Mouse (Mus musculus) limb, embryonic 11.5 days (tissue): Measurements from ENCODE around the gene Agxt2. TPM values are rescaled to one million over a fixed set of nuclear protein-coding genes. Genes with fewer than 3 reads are reported as not detected.

Source experiments
- ATAC-seq: fragments of 200-750 bp; cut with Nextera tagmentation; 2 replicates; pipeline ENCODE4 v1.8.0; 2017; ENCODE audit warnings: low read depth; ENCODE audit not compliant: insufficient number of reproducible peaks, low FRiP score, low TSS enrichment
- DNase-seq: peaks from one replicate; pipeline ENCODE4 v3.0.0-alpha.2; 2015; ENCODE audit warnings: low spot score
- H3K27ac ChIP-seq: fragments of 300-500 bp; sonication (generic); replicated peaks from 2 replicates; pipeline ENCODE4 v1.5.1; 2014; ENCODE audit warnings: low read depth, mild to moderate bottlenecking, low read length
- H3K27me3 ChIP-seq: fragments of 300-500 bp; sonication (generic); 2 replicates; pipeline ENCODE4 v1.6.1; 2014; ENCODE audit warnings: mild to moderate bottlenecking, low read length, mixed read lengths; ENCODE audit not compliant: control insufficient read depth, insufficient read depth
- H3K36me3 ChIP-seq: fragments of 300-500 bp; sonication (generic); 2 replicates; pipeline ENCODE4 v1.6.1; 2014; ENCODE audit warnings: mild to moderate bottlenecking, low read length, moderate library complexity, mixed read lengths; ENCODE audit not compliant: control insufficient read depth, insufficient read depth
- H3K4me1 ChIP-seq: fragments of 300-500 bp; sonication (generic); 2 replicates; pipeline ENCODE4 v1.6.1; 2014; ENCODE audit warnings: low read length, mixed read lengths; ENCODE audit not compliant: control insufficient read depth, insufficient read depth
- H3K4me2 ChIP-seq: fragments of 300-500 bp; sonication (generic); 2 replicates; pipeline ENCODE4 v1.6.1; 2014; ENCODE audit warnings: low read depth, mild to moderate bottlenecking, moderate library complexity; ENCODE audit not compliant: severe bottlenecking
- H3K4me3 ChIP-seq: fragments of 300-500 bp; sonication (generic); 2 replicates; pipeline ENCODE4 v1.5.1; 2014; ENCODE audit warnings: low read depth, low read length
- H3K9ac ChIP-seq: fragments of 300-500 bp; sonication (generic); 2 replicates; pipeline ENCODE4 v1.6.1; 2014; ENCODE audit warnings: mild to moderate bottlenecking, low read length
- H3K9me3 ChIP-seq: fragments of 300-500 bp; sonication (generic); 2 replicates; pipeline ENCODE4 v1.6.1; 2016; ENCODE audit warnings: low read length; ENCODE audit not compliant: control insufficient read depth
- WGBS: fragments of 180-500 bp; shearing (Covaris S2); extraction: QIAGEN DNeasy Blood & Tissue Kit; methylation state at CpG from one replicate; pipeline ENCODE4 v1.1.7; 2014; 5-methylcytosine and 5-hydroxymethylcytosine counted together
- polyA plus RNA-seq: library from polyadenylated mRNA; unstranded; fragments of >200 nt; fragmentation: Nextera tagmentation; extraction: Ambion mirVana; gene quantifications from 2 replicates; pipeline ENCODE4 v1.2.1, GENCODE M21; 2014

Gene Agxt2
- polyA plus RNA-seq, 1 experiment from 2014 or later, result not detected

DNA sequence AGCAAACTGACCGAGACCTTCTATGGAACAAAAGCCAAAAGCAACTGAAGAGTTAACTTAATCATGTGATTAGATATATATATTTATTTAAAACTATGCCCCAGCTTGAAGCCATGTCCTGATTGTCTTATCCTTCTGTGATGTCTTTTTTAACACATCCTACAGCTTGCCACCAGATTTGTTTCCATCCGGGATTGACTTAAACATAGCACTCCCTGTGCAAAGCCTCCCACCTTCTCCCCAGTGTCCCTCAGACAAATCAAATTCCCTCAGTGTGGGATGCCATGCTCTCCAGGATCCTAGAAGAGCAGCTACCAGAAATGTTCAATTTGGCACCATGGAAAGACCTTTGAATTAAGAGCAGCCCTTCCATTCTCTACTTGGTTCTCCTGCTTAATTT is 52.5 kb downstream of the Agxt2 start:
- ATAC-seq (no peak), DNase-seq (no peak)
- no peak overlapping the region for H3K9ac ChIP-seq
- no peaks in the 10 kb centered on the region for H3K9me3 ChIP-seq
- H3K27ac ChIP-seq, result no peak overlapping the region
- WGBS, result 91% methylated on average over 2 of the region's 2 CpGs
- no peaks in the 10 kb centered on the region for H3K27me3 ChIP-seq
- no peak overlapping the region for H3K4me3 ChIP-seq
- H3K36me3 ChIP-seq, result no peaks in the 10 kb centered on the region
- H3K4me2 ChIP-seq, result no peak overlapping the region
- H3K4me1 ChIP-seq, result no peaks in the 10 kb centered on the region

DNA sequence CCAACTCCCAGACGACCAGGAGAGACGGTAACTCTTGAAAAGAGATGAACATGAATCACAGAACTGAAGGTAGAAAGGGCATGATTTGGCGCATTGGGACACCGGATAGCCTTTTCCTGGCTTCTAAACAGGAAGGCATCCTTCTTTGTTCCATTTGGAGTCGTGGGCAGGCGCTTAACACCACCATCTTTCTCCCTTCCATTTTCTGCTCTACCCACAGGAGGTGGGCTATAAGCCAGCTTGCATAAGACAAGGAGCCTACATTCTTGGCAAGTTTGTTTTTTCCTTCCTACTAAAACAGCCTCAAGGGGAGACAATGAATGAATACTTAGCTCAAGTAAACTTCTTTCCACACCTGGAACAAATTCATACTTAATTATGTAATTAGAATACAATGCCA is 55.3 kb downstream of the Agxt2 start:
- Histone ChIP-seq H3K27ac (no peak overlapping the region), H3K4me1 (no peaks in the 10 kb centered on the region), H3K4me2 (no peak overlapping the region), H3K9me3 (no peaks in the 10 kb centered on the region), H3K27me3 (no peaks in the 10 kb centered on the region), H3K9ac (no peak overlapping the region), H3K36me3 (no peaks in the 10 kb centered on the region), H3K4me3 (no peak overlapping the region)
- WGBS, result 94% methylated on average over 6 of the region's 6 CpGs
- ATAC-seq (no peak), DNase-seq (no peak)

DNA sequence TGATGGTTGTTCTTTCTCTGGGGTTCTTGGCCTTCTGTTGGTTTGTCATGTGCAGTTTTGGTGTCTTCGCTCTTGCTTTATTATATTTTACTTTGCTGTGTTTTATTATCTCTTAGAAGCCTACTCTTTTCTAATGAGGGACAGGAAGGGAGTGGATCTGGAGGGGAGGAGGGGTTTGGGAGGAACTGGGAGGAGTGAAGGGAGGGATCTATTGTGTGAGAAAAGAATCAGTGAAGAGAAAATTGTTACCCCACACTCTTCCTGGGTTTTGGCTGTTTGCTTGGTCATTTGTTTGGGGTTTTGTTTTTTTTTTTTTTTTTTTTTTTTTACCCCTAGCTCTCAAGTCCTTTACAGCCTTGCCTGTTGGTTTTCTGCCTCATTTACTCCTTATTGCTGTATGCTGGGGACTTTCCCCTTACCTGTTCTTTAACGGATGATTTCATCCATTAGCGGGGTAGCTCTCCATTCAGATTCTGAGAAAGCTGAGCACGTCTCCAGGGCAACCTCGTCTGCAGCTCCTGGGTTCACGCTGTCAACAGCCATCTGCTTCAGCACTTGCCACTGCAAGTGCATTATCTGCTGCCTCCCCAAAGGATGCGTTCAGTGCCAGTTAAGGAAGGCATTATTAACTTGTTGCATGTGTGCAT is 62.9 kb downstream of the Agxt2 start:
- no peak for DNase-seq
- WGBS, result 34% methylated on average over 7 of the region's 7 CpGs
- Histone ChIP-seq H3K27me3 (no peaks in the 10 kb centered on the region), H3K9me3 (no peaks in the 10 kb centered on the region), H3K36me3 (no peaks in the 10 kb centered on the region), H3K9ac (no peak overlapping the region), H3K27ac (no peak overlapping the region), H3K4me3 (no peak overlapping the region), H3K4me1 (no peaks in the 10 kb centered on the region), H3K4me2 (no peak overlapping the region)
- ATAC-seq, result no peak

DNA sequence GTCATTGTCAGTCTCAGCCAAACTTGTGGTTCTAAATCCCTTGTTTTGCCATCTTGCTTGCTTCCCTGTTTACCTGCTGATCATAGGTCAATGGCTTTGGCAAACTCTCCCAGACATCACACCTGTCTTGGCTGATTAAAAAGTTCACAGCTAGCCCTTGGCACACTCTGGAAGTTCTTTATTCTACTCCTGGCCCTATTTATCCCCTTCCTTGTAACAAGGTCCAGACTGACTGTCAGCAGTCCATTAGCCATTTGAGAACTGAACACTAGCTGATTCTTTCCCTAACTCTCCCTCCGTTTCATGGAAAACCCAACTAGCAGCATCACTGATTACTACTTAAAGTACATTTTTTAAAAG is 63.4 kb downstream of the Agxt2 start:
- ATAC-seq (no peak), DNase-seq (no peak)
- H3K9ac ChIP-seq, result no peak overlapping the region
- H3K9me3 ChIP-seq, result no peaks in the 10 kb centered on the region
- no peaks in the 10 kb centered on the region for H3K36me3 ChIP-seq
- no peaks in the 10 kb centered on the region for H3K4me1 ChIP-seq
- no peaks in the 10 kb centered on the region for H3K27me3 ChIP-seq
- 76% methylated on average over 1 of the region's 1 CpGs for WGBS
- no peak overlapping the region for H3K4me3 ChIP-seq
- no peak overlapping the region for H3K27ac ChIP-seq
- no peak overlapping the region for H3K4me2 ChIP-seq

DNA sequence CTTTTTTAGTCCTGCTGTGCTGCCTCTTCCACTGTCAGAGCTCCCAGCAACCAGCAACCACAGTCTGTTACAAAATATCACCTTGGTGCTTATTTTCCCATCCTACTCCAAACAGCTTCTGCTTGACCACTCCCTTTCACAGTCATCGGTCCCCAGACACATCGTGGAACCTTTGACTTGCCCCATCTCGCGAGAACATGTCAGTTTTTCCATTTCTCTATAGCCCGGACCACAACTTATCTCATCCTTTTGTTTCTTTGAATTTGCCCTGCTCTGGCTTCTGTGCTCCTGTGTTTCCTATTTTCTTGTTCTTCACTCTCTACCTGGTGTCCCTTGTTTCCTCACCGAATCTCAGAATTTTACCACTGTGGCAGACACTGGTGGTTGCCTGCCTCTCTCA is 67.8 kb downstream of the Agxt2 start:
- Histone ChIP-seq H3K4me3 (no peak overlapping the region), H3K4me1 (no peaks in the 10 kb centered on the region), H3K9me3 (no peaks in the 10 kb centered on the region), H3K36me3 (no peaks in the 10 kb centered on the region), H3K27ac (no peak overlapping the region), H3K27me3 (no peaks in the 10 kb centered on the region), H3K9ac (no peak overlapping the region), H3K4me2 (no peak overlapping the region)
- DNase-seq, result no peak
- ATAC-seq, result no peak
- WGBS, result 90% methylated on average over 6 of the region's 6 CpGs

DNA sequence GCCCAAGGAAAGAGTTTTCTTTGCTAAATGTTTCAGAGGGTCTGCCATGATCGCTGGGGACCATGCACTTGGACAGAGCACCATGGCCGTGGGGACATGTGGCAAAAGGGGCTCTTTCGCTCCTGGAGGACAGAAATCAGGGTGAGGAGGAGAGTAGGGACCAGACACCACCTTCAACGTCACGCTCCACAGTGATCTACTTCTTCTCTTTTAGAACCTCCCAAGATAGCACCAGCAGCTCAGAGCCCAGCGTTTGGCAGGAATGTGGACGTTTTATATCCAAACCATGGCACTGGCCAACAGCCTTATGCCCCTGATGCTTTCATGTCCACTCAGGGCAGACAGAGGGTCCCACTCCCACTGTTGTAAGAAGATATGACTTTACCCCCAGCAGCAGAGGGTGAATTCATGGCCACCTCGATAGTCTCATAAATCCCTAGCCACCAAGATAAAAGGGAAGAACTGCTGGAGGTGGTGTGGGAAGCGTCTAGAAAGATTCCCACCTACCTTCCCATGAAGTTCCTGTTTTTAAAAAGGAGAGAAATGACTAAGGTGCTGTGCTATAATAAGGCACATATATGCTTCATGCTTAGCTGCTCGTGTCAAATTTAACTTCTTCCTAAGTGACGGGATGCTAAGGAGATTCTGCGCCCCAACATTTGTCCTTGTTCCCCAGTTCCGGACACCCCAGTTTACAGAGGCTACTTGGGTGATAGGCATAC is 68.4 kb downstream of the Agxt2 start:
- H3K27me3 ChIP-seq, result no peaks in the 10 kb centered on the region
- H3K9ac ChIP-seq, result no peak overlapping the region
- no peak overlapping the region for H3K4me2 ChIP-seq
- DNase-seq (no peak), ATAC-seq (no peak)
- no peaks in the 10 kb centered on the region for H3K36me3 ChIP-seq
- H3K4me1 ChIP-seq, result no peaks in the 10 kb centered on the region
- no peaks in the 10 kb centered on the region for H3K9me3 ChIP-seq
- WGBS, result 90% methylated on average over 13 of the region's 13 CpGs
- no peak overlapping the region for H3K4me3 ChIP-seq
- H3K27ac ChIP-seq, result no peak overlapping the region

DNA sequence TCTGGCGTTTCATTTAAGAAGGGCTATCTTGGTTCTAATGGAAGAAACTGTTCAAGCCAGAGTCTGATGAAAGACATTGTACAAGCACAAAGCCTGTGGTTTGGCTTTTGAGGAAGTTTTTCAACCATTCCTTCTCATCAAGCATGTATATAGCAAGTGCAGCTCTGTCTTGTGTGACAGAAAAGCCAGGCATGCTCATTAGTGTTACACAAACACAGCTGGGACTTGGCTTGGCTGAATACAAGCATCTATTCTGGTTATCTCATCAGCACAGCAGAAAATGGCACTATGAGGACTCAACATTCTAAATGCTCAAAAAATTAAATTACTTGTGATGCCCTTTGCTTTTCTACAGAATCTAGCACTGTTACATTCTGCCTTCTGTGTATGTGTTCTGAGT is 78.6 kb downstream of the Agxt2 start:
- no peak overlapping the region for H3K4me3 ChIP-seq
- WGBS, result 81% methylated on average over 1 of the region's 1 CpGs
- H3K27ac ChIP-seq, result no peak overlapping the region
- ATAC-seq (no peak), DNase-seq (no peak)
- H3K9me3 ChIP-seq, result no peaks in the 10 kb centered on the region; the same call in 1 of the 2 replicates
- no peak overlapping the region for H3K9ac ChIP-seq
- H3K4me1 ChIP-seq, result no peaks in the 10 kb centered on the region
- H3K4me2 ChIP-seq, result no peak overlapping the region
- no peaks in the 10 kb centered on the region for H3K27me3 ChIP-seq
- H3K36me3 ChIP-seq, result no peaks in the 10 kb centered on the region

DNA sequence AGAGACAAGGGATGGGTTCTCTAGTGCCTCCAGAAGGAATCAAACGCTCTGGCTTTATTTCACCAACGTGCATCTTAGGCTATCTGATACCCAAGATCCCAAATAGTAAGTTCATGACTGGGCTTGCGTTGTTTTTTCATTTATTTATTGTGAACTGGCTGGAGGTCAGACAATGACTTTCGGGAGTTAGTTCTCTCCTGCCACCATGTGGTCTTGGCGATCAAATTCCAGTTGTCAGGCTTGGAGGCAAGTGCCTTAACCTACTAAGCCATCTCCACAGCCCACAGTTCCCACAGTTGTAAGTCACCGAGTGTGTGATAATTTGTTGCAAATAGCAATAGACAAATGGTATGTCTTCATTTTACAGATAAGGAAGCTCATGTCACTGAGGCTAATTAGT is 81.6 kb downstream of the Agxt2 start:
- Histone ChIP-seq H3K9me3 (no peaks in the 10 kb centered on the region; the same call in 1 of the 2 replicates), H3K27ac (no peak overlapping the region), H3K27me3 (no peaks in the 10 kb centered on the region), H3K4me2 (no peak overlapping the region), H3K9ac (no peak overlapping the region), H3K4me3 (no peak overlapping the region), H3K4me1 (no peaks in the 10 kb centered on the region), H3K36me3 (no peaks in the 10 kb centered on the region)
- WGBS, result 87% methylated on average over 6 of the region's 6 CpGs
- DNase-seq (no peak), ATAC-seq (no peak)

DNA sequence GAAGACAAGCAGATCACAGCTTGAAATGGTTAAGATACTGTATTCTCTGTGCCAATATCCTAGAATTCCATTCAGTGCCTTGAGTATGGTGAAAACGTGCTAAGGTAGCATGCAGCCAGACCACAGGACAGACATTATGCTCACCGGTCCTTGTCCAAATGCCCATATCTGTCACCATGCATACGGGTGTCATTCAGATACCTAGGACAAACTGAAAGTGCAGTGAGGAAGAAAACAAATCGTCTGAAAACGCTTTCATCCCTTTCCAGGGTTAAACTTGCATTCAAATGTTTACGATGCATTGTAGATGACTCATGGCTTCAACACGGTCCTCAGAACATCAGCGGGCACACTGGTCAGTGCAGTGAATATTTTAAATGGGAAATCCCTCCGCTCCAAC is 83.2 kb downstream of the Agxt2 start:
- no peak for DNase-seq
- H3K9me3 ChIP-seq, result no peaks in the 10 kb centered on the region; the same call in 1 of the 2 replicates
- no peak for ATAC-seq
- H3K27me3 ChIP-seq, result no peaks in the 10 kb centered on the region
- no peak overlapping the region for H3K9ac ChIP-seq
- H3K4me2 ChIP-seq, result no peak overlapping the region
- H3K4me3 ChIP-seq, result no peak overlapping the region
- H3K4me1 ChIP-seq, result no peaks in the 10 kb centered on the region
- no peak overlapping the region for H3K27ac ChIP-seq
- H3K36me3 ChIP-seq, result no peaks in the 10 kb centered on the region
- WGBS, result 92% methylated on average over 9 of the region's 9 CpGs
